Mouse (Mus musculus): Measurements from ENCODE around the gene Smco3. TPM values are rescaled to one million over a fixed set of nuclear protein-coding genes. Genes with fewer than 3 reads are reported as not detected.

Gene Smco3
- polyA plus RNA-seq, 1 experiment from 2014 or later = not detected

DNA sequence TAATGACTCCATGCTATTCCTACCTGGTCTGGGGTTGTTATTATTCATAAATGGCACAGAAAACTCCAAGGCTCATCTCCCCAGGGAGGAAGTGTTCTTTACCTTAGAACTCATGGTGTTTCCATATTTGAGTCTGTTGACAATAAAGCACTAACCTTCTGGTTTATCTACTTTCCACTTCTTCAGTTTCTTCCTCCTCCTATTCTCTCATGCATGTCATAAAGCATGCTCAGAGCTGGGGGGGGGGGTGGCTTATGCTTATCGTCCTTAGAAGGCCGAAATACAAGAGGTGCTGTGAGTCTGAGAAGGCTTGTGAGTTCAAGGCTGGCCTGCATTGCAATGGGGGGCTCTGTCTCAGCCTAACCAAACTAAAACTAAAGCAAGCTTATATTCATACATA is 19.9 kb upstream of the Smco3 start:
- Histone ChIP-seq H3K9ac (ENCODE audit: low read length) (no peak overlapping the region), H3K36me3 (ENCODE audit: control insufficient read depth, insufficient read depth, low read length) (0 out of 2 replicates have a peak, but pooled peaks cover 5% of the 10 kb centered on the region), H3K4me3 (ENCODE audit: control insufficient read depth in 1 of 2, insufficient read depth in 1 of 2, low read depth in 1 of 2, low read length in 2 of 2) (peak overlapping the region in 1 of 2 experiments; percentile 38; a peak in 2 of 4 replicates), H3K27me3 (ENCODE audit: control insufficient read depth, insufficient read depth, low read length) (no peaks in the 10 kb centered on the region), H3K9me3 (ENCODE audit: control insufficient read depth, low read length) (no peaks in the 10 kb centered on the region), H3K4me2 (ENCODE audit: low read length) (peak overlapping the region; percentile 65), H3K27ac (replicated peaks in 1 of 2; ENCODE audit: control insufficient read depth in 1 of 2, insufficient read depth in 1 of 2, low read depth in 2 of 2, low read length in 2 of 2) (peak overlapping the region in 1 of 2 experiments; percentile 85; a peak in 2 of 4 replicates), H3K4me1 (ENCODE audit: control insufficient read depth in 2 of 2, insufficient read depth in 2 of 2, low read length in 2 of 2) (peaks cover 33 to 39% of the 10 kb centered on the region in 2 experiments)
- no peak for ATAC-seq (ENCODE audit: insufficient number of reproducible peaks, insufficient read depth, low FRiP score, low read depth)
- 63% methylated on average over 2 of the region's 2 CpGs for WGBS

DNA sequence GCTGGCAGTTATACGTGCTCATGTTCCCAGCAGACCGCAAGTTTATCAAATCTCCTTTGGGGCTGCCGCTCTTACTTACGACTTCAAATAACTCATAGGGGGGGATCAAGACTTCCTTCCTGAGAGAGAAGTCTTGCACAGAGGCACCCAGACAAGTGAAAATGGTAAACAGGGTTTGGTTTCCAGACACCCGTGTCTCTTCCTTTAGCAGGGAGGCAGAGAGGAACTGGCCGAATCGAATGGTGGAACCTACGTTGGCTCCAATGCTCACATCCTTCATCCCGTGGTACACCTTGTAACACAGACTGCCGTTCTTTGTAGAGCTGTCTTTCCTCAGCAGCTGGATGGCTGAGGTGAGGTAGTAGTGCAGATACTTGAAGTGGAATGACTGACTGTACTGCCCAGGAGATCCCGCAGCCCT is 19.1 kb upstream of the Smco3 start:
- Histone ChIP-seq H3K27ac (replicated peaks in 1 of 2; ENCODE audit: control insufficient read depth in 1 of 2, insufficient read depth in 1 of 2, low read depth in 2 of 2, low read length in 2 of 2) (peak overlapping the region in 1 of 2 experiments; percentile 24; a peak in 1 of 4 replicates), H3K4me2 (ENCODE audit: low read length) (peak overlapping the region; percentile 65; the same call in 1 of the 2 replicates), H3K4me3 (ENCODE audit: control insufficient read depth in 1 of 2, insufficient read depth in 1 of 2, low read depth in 1 of 2, low read length in 2 of 2) (no peak overlapping the region), H3K36me3 (ENCODE audit: control insufficient read depth, insufficient read depth, low read length) (peaks cover 10% of the 10 kb centered on the region; the same call in 1 of the 2 replicates), H3K4me1 (ENCODE audit: control insufficient read depth in 2 of 2, insufficient read depth in 2 of 2, low read length in 2 of 2) (peaks cover 28 to 33% of the 10 kb centered on the region in 2 experiments), H3K27me3 (ENCODE audit: control insufficient read depth, insufficient read depth, low read length) (no peaks in the 10 kb centered on the region), H3K9ac (ENCODE audit: low read length) (no peak overlapping the region), H3K9me3 (ENCODE audit: control insufficient read depth, low read length) (no peaks in the 10 kb centered on the region)
- ATAC-seq (ENCODE audit: insufficient number of reproducible peaks, insufficient read depth, low FRiP score, low read depth) = no peak
- WGBS = 79% methylated on average over 11 of the region's 11 CpGs

- Histone ChIP-seq H3K9me3 (ENCODE audit: control insufficient read depth, low read length) (no peaks in the 10 kb centered on the region), H3K4me1 (ENCODE audit: control insufficient read depth in 2 of 2, insufficient read depth in 2 of 2, low read length in 2 of 2) (peaks cover 18 to 23% of the 10 kb centered on the region in 2 experiments), H3K36me3 (ENCODE audit: control insufficient read depth, insufficient read depth, low read length) (peaks cover 23% of the 10 kb centered on the region; the same call in 1 of the 2 replicates), H3K27me3 (ENCODE audit: control insufficient read depth, insufficient read depth, low read length) (no peaks in the 10 kb centered on the region), H3K4me3 (ENCODE audit: control insufficient read depth in 1 of 2, insufficient read depth in 1 of 2, low read depth in 1 of 2, low read length in 2 of 2) (no peak overlapping the region), H3K27ac (replicated peaks in 1 of 2; ENCODE audit: control insufficient read depth in 1 of 2, insufficient read depth in 1 of 2, low read depth in 2 of 2, low read length in 2 of 2) (0 out of 4 replicates have a peak overlapping the region, but pooled peaks have one; percentile 23 to 30), H3K4me2 (ENCODE audit: low read length) (no peak overlapping the region), H3K9ac (ENCODE audit: low read length) (no peak overlapping the region)
- ATAC-seq (ENCODE audit: insufficient number of reproducible peaks, insufficient read depth, low FRiP score, low read depth) = no peak
- WGBS = 60% methylated on average over 3 of the region's 3 CpGs
These were observed 17.5 kb upstream of the Smco3 start for GRCm38 (mm10) chr6:136852762-136853161.

GRCm38 (mm10) chr6:136852348-136852747 is 17.1 kb upstream of the Smco3 start:
- 0 out of 4 replicates have a peak overlapping the region, but pooled peaks of 1 of the 2 experiments have one; percentile 30 for H3K27ac ChIP-seq (replicated peaks in 1 of 2; ENCODE audit: control insufficient read depth in 1 of 2, insufficient read depth in 1 of 2, low read depth in 2 of 2, low read length in 2 of 2)
- H3K27me3 ChIP-seq (ENCODE audit: control insufficient read depth, insufficient read depth, low read length) = no peaks in the 10 kb centered on the region
- H3K36me3 ChIP-seq (ENCODE audit: control insufficient read depth, insufficient read depth, low read length) = peaks cover 23% of the 10 kb centered on the region; the same call in 1 of the 2 replicates
- no peak overlapping the region for H3K4me3 ChIP-seq (ENCODE audit: control insufficient read depth in 1 of 2, insufficient read depth in 1 of 2, low read depth in 1 of 2, low read length in 2 of 2)
- H3K9me3 ChIP-seq (ENCODE audit: control insufficient read depth, low read length) = no peaks in the 10 kb centered on the region
- peaks cover 14 to 19% of the 10 kb centered on the region in 2 experiments for H3K4me1 ChIP-seq (ENCODE audit: control insufficient read depth in 2 of 2, insufficient read depth in 2 of 2, low read length in 2 of 2)
- H3K9ac ChIP-seq (ENCODE audit: low read length) = no peak overlapping the region
- 79% methylated on average over 4 of the region's 4 CpGs for WGBS
- no peak for ATAC-seq (ENCODE audit: insufficient number of reproducible peaks, insufficient read depth, low FRiP score, low read depth)
- no peak overlapping the region for H3K4me2 ChIP-seq (ENCODE audit: low read length)

DNA sequence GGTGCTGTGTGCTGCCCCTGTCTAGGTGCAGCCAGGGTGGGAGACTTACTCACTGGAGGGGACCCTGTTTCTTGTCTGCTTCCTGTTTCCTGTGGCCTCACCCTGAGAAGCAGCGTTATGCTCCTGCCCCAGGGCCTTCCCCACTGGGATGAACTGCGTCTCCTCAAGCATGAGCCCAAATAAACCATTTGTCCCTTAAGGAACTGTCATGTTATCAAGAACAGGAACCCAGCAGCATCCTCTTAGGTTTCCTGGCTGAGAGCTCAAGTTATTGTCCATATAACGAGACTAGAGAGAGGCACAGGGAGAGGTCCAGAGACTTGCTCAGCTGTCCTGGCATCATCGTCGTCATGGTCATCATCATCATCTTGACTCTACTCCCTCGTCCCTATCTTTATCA is 15.0 kb upstream of the Smco3 start:
- peaks cover 23% of the 10 kb centered on the region; the same call in 1 of the 2 replicates for H3K36me3 ChIP-seq (ENCODE audit: control insufficient read depth, insufficient read depth, low read length)
- H3K27me3 ChIP-seq (ENCODE audit: control insufficient read depth, insufficient read depth, low read length) = no peaks in the 10 kb centered on the region
- no peak overlapping the region for H3K4me3 ChIP-seq (ENCODE audit: control insufficient read depth in 1 of 2, insufficient read depth in 1 of 2, low read depth in 1 of 2, low read length in 2 of 2)
- no peak overlapping the region for H3K4me2 ChIP-seq (ENCODE audit: low read length)
- H3K27ac ChIP-seq (replicated peaks in 1 of 2; ENCODE audit: control insufficient read depth in 1 of 2, insufficient read depth in 1 of 2, low read depth in 2 of 2, low read length in 2 of 2) = peak overlapping the region in 1 of 2 experiments; percentile 37; a peak in 1 of 4 replicates
- ATAC-seq (ENCODE audit: insufficient number of reproducible peaks, insufficient read depth, low FRiP score, low read depth) = no peak
- no peak overlapping the region for H3K9ac ChIP-seq (ENCODE audit: low read length)
- no peaks in the 10 kb centered on the region for H3K9me3 ChIP-seq (ENCODE audit: control insufficient read depth, low read length)
- 68% methylated on average over 6 of the region's 6 CpGs for WGBS
- peaks cover 2 to 7% of the 10 kb centered on the region in 2 experiments; a peak in 2 of 4 replicates for H3K4me1 ChIP-seq (ENCODE audit: control insufficient read depth in 2 of 2, insufficient read depth in 2 of 2, low read length in 2 of 2)

DNA sequence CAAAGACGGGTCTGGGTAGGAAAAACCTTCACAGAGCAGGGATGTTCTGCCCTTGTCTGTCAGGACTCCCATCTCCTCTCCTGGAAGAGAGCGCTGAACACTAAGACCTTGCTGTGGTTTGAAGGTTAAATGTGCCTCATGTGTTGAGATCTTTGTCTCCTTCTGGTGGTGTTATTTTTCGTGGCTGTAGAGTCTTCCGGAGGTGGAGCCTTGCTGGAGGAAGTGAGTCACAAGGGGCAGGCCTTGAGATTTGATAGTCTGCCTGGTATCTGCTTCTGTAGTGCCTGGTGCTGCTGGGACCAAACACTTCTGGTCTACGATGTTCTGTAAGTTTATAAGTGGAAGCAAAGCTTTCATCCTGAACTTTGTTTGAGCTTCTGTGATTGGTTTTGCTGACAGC is 13.7 kb upstream of the Smco3 start:
- peaks cover 2 to 3% of the 10 kb centered on the region in 2 experiments; a peak in 1 of 4 replicates for H3K4me1 ChIP-seq (ENCODE audit: control insufficient read depth in 2 of 2, insufficient read depth in 2 of 2, low read length in 2 of 2)
- no peak overlapping the region for H3K4me3 ChIP-seq (ENCODE audit: control insufficient read depth in 1 of 2, insufficient read depth in 1 of 2, low read depth in 1 of 2, low read length in 2 of 2)
- H3K9ac ChIP-seq (ENCODE audit: low read length) = no peak overlapping the region
- WGBS = 81% methylated on average over 5 of the region's 5 CpGs
- no peak for ATAC-seq (ENCODE audit: insufficient number of reproducible peaks, insufficient read depth, low FRiP score, low read depth)
- no peaks in the 10 kb centered on the region for H3K9me3 ChIP-seq (ENCODE audit: control insufficient read depth, low read length)
- no peaks in the 10 kb centered on the region for H3K27me3 ChIP-seq (ENCODE audit: control insufficient read depth, insufficient read depth, low read length)
- no peak overlapping the region for H3K27ac ChIP-seq (replicated peaks in 1 of 2; ENCODE audit: control insufficient read depth in 1 of 2, insufficient read depth in 1 of 2, low read depth in 2 of 2, low read length in 2 of 2)
- H3K36me3 ChIP-seq (ENCODE audit: control insufficient read depth, insufficient read depth, low read length) = peaks cover 23% of the 10 kb centered on the region; the same call in 1 of the 2 replicates
- no peak overlapping the region for H3K4me2 ChIP-seq (ENCODE audit: low read length)

- H3K9ac ChIP-seq (ENCODE audit: low read length) = no peak overlapping the region
- ATAC-seq (ENCODE audit: insufficient number of reproducible peaks, insufficient read depth, low FRiP score, low read depth) = no peak
- H3K27me3 ChIP-seq (ENCODE audit: control insufficient read depth, insufficient read depth, low read length) = no peaks in the 10 kb centered on the region
- H3K27ac ChIP-seq (replicated peaks in 1 of 2; ENCODE audit: control insufficient read depth in 1 of 2, insufficient read depth in 1 of 2, low read depth in 2 of 2, low read length in 2 of 2) = no peak overlapping the region
- no peak overlapping the region for H3K4me3 ChIP-seq (ENCODE audit: control insufficient read depth in 1 of 2, insufficient read depth in 1 of 2, low read depth in 1 of 2, low read length in 2 of 2)
- peaks cover 23% of the 10 kb centered on the region; the same call in 1 of the 2 replicates for H3K36me3 ChIP-seq (ENCODE audit: control insufficient read depth, insufficient read depth, low read length)
- H3K4me2 ChIP-seq (ENCODE audit: low read length) = no peak overlapping the region
- 83% methylated on average over 8 of the region's 8 CpGs for WGBS
- H3K4me1 ChIP-seq (ENCODE audit: control insufficient read depth in 2 of 2, insufficient read depth in 2 of 2, low read length in 2 of 2) = peaks cover 2 to 3% of the 10 kb centered on the region in 2 experiments; a peak in 1 of 4 replicates
- H3K9me3 ChIP-seq (ENCODE audit: control insufficient read depth, low read length) = no peaks in the 10 kb centered on the region
These were observed 13.1 kb upstream of the Smco3 start for GRCm38 (mm10) chr6:136848399-136848798.

Data from heart, embryonic 14.5 days (tissue).